Mouse (Mus musculus) liver, adult 2 months (tissue): Measurements from ENCODE around the gene Prodh2.

Experiments used
- CTCF ChIP-seq: fragments of 200-500 bp; IDR thresholded peaks from 2 replicates; pipeline ENCODE4 v1.5.1; 2011; ENCODE audit warnings: low read depth, low read length, control low read depth
- POLR2A ChIP-seq: fragments of 200-500 bp; IDR thresholded peaks from 2 replicates; pipeline ENCODE4 v1.6.1; 2011; ENCODE audit warnings: low read length, control low read depth; ENCODE audit not compliant: insufficient read depth; ENCODE audit errors: extremely low read depth

GRCm38 (mm10) chr7:30518325-30518724 lies 24.9 kb downstream of the Prodh2 start:
- TF ChIP-seq CTCF: peak; percentile 38; the same call in 1 of the 2 replicates
- TF ChIP-seq POLR2A: no peak
